Mouse (Mus musculus) frontal cortex, adult 2 months (tissue): ENCODE data around the gene Epha1. TPM values are rescaled to one million over a fixed set of nuclear protein-coding genes. Genes with fewer than 3 reads are reported as not detected.

Source experiments
- DNase-seq, 2 experiments: peaks; one replicate each; pipeline ENCODE4 v3.0.0; 2022; ENCODE audit warnings: low spot score in 1 of 2; ENCODE audit errors: extremely low spot score in 1 of 2
- polyA plus RNA-seq: library from polyadenylated mRNA; depleted of rRNA; stranded (reverse); fragments of >200 nt; gene quantifications from 2 replicates; pipeline ENCODE4 v1.2.3, GENCODE M21; 2012

Gene Epha1
- polyA plus RNA-seq, 1 experiment = 0.52 TPM

- DNase-seq = no peak
Measured at GRCm38 (mm10) chr6:42374701-42375100, 1.6 kb upstream of the Epha1 start.

- DNase-seq = no peak
Measured at GRCm38 (mm10) chr6:42373669-42374430, 782 bp upstream of the Epha1 start.

- no peak for DNase-seq
Measured at GRCm38 (mm10) chr6:42372421-42372815, 650 bp downstream of the Epha1 start.

- no peak for DNase-seq
Measured at GRCm38 (mm10) chr6:42372001-42372400, 1.1 kb downstream of the Epha1 start.

- DNase-seq = no peak
Measured at GRCm38 (mm10) chr6:42370630-42371363, 2.3 kb downstream of the Epha1 start.

- DNase-seq = no peak
Measured at GRCm38 (mm10) chr6:42369870-42370269, 3.2 kb downstream of the Epha1 start.

GRCm38 (mm10) chr6:42365215-42365614 lies 7.9 kb downstream of the Epha1 start:
- no peak for DNase-seq

GRCm38 (mm10) chr6:42364607-42365006 lies 8.5 kb downstream of the Epha1 start:
- DNase-seq = no peak

GRCm38 (mm10) chr6:42364066-42364465 lies 9.0 kb downstream of the Epha1 start:
- no peak for DNase-seq

GRCm38 (mm10) chr6:42362974-42363373 lies 10.1 kb downstream of the Epha1 start:
- DNase-seq = no peak

GRCm38 (mm10) chr6:42362497-42362896 lies 10.6 kb downstream of the Epha1 start:
- DNase-seq = no peak

- DNase-seq = no peak
Measured at GRCm38 (mm10) chr6:42362074-42362473, 11.0 kb downstream of the Epha1 start.

- no peak for DNase-seq
Measured at GRCm38 (mm10) chr6:42361041-42361895, 11.8 kb downstream of the Epha1 start.

- no peak for DNase-seq
Measured at GRCm38 (mm10) chr6:42360231-42360840, 12.7 kb downstream of the Epha1 start.

- DNase-seq = no peak
Measured at GRCm38 (mm10) chr6:42359364-42360147, 13.5 kb downstream of the Epha1 start.

GRCm38 (mm10) chr6:42358901-42359300 lies 14.2 kb downstream of the Epha1 start:
- no peak for DNase-seq

- DNase-seq = no peak
Measured at GRCm38 (mm10) chr6:42357901-42358300, 15.2 kb downstream of the Epha1 start.

GRCm38 (mm10) chr6:42356913-42357312 lies 16.2 kb downstream of the Epha1 start:
- DNase-seq = no peak

GRCm38 (mm10) chr6:42355794-42356600 lies 17.1 kb downstream of the Epha1 start:
- no peak for DNase-seq
